Mouse (Mus musculus): Measurements from ENCODE around the gene Cacng6.

DNA sequence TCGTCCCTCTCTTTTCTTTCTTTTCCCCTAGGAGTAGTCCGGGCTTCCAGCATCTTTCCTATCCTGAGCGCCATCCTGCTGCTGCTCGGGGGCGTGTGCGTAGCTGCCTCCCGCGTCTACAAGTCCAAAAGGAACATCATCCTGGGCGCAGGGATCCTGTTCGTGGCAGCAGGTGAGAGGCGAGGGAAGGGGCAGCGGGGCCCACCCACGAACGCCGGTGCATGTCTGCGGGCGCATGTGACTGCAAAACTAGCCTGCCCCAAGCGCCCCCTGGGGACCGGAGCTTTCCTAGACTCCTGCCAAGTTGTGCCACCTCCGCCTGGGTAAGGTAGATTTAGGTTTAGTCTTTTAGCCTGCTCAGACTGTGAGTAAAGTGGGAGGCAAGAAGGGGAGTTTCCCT lies 12.0 kb upstream of the Cacng6 start:
- TF ChIP-seq CTCF (conservative IDR thresholded peaks at IDR 0.05; ENCODE audit: low read length): peak; percentile 16; the same call in 1 of the 2 replicates
- no peak for TF ChIP-seq POU5F1 (IDR thresholded peaks at IDR 0.05; ENCODE audit: borderline replicate concordance, low read length)

Measured in E14TG2a.4 (cell line).